Mouse (Mus musculus) neutrophil, adult 83 days (primary cell): Measurements from ENCODE around the gene 2310022A10Rik. TPM values are rescaled to one million over a fixed set of nuclear protein-coding genes. Genes with fewer than 3 reads are reported as not detected.

Experiments
- total RNA-seq, 2 experiments: library from RNA; stranded (reverse); gene quantifications; one replicate each; pipeline ENCODE4 v1.2.4; 2023

2310022A10Rik gene
- 10 to 100 TPM; 14.1 to 14.2 TPM for total RNA-seq

DNA sequence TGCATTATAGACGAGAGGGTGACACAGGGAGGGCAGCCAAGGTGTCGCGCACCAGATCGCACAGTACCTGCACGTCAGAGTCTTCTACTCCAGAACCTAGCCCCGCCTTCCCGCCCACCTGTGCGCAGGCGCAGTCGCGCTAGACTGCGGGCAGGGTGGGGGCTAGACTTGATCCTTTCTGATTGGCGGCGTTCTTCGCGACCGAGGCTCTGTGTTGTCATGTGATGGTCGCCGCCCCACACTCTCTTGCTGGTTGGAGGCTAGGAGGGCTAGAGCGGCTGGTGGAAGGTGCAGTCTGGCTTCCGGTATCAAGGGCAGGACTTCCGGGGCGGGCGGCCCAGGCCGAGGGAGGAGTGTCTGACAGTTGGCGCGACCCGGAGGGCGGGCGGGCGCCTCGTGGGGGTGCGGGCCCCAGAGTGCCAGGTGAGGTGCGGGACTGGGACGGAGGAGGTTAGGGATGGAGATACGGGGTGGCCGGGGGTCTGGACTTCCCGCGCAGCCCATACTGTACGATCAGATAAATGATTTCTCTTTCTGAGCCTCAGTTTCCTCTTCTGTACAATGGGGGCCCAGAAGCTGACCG lies at the start of gene 2310022A10Rik, which contains the start of gene Pld3:
Gene 2310022A10Rik (plus strand): TSS at position 303 of the 583 bp plus-strand sequence.
Gene Pld3 (minus strand): TSS at position 288 of the 583 bp plus-strand sequence.

DNA sequence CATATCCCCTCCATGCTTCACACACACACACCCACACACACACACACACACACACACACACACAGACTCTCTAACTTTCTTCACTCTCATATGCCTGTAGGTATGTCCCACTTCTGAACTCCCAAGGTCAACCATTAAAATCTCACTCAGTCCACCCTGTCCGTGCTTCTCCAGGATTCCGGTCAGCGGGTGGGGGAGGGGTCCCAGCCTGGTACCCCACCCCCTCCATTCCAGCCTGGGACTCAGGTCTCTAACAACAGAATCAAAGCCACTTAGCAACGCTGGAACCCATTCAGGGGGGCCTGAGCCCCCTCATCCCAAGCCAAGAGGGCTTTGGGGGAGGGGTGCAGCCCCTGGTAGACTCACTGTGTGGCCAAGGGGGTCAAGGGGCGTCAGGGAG lies 30.1 kb upstream of the 2310022A10Rik start, which contains the start of gene Hipk4:
Gene Hipk4 (plus strand): TSS at position 301 of the 400 bp plus-strand sequence.

DNA sequence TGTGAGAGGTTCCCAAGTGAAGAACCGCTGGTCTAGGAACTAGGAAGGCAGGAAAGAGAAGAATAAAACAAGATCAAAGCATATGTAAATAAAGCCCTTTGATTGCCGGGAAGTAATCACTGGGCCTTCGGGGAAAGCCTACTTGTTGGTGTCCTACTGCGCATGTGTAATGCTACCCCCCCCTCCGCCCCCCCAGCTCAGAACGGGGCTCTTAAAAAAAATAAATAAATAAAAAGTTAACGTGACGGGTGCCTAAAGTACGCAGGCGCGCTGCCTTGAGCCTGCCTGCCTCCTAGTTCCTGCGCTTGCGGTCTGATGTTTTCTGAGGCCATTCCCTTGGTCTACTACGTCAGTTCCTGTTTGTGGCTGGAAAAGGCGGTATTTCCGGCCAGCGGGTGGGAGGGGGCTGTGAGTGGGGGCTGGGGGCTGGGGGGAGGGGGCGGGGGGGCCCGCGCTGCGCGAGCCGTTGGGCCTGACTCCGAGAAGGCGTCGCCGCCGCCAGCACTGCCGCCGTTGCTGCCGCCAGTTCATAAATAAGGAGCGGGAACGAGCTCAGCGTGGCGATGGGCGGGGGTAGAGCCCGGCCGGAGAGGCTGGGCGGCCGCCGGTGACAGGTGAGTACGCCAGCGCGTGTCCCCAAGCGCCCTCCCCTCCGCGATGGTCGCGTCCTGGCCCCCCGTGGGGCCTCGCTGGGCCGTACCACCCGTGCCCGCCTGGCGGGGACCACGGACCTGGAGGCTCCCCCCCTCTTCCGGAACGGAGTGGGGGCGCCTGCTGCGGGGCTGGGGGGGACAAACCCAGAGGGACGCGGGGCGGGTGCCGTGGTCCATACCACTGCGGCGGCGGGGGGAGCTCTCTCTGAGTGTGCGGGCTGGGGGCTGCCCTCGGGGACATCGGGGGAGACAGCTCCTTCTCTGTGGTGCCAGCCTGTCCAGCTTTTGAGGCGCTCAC lies 38.5 kb downstream of the 2310022A10Rik start, which contains the start of gene Akt2:
Gene Akt2 (plus strand): TSS at position 287 of the 951 bp plus-strand sequence.

Other genes with a start within 250 kb of the 2310022A10Rik start
- under 1 TPM in 1 of 2 experiments, not detected in 1; 0.53 TPM for gene Ltbp4, start 215.5 kb upstream of the 2310022A10Rik start, total RNA-seq
- gene Shkbp1, start 197.2 kb upstream of the 2310022A10Rik start, total RNA-seq = 10 to 100 TPM; 97.3 to 98.6 TPM
- 10 to 100 TPM in 1 of 2 experiments, 1 to 10 TPM in 1; 4.6 to 10.3 TPM for gene Gm20479, start 195.8 kb upstream of the 2310022A10Rik start, total RNA-seq
- gene Sptbn4, start 105.5 kb upstream of the 2310022A10Rik start, total RNA-seq = under 1 TPM; 0.11 to 0.61 TPM
- gene Blvrb, start 105.3 kb upstream of the 2310022A10Rik start, total RNA-seq = 10 to 100 TPM; 58.1 to 91.3 TPM
- 10 to 100 TPM; 21.8 to 24.6 TPM for gene Sertad3, start 79.5 kb upstream of the 2310022A10Rik start, total RNA-seq
- gene Sertad1, start 66.3 kb upstream of the 2310022A10Rik start, total RNA-seq = 10 to 100 TPM; 30.7 TPM
- gene Prx, start 53.9 kb upstream of the 2310022A10Rik start, total RNA-seq = under 1 TPM; 0.90 to 0.92 TPM
- gene Hipk4, start 30.0 kb upstream of the 2310022A10Rik start, total RNA-seq = under 1 TPM; 0.22 to 0.26 TPM
- 10 to 100 TPM; 13.9 to 18.2 TPM for gene Pld3, start within 50 bp of the 2310022A10Rik start, total RNA-seq
- gene Akt2, start 38.3 kb downstream of the 2310022A10Rik start, total RNA-seq = 100 to 1,000 TPM in 1 of 2 experiments, 10 to 100 TPM in 1; 94.7 to 101 TPM
- gene Ttc9b, start 100.7 kb downstream of the 2310022A10Rik start, total RNA-seq = not detected
- 1 to 10 TPM; 4.3 to 7.5 TPM for gene Map3k10, start 121.4 kb downstream of the 2310022A10Rik start, total RNA-seq
- under 1 TPM; 0.22 to 0.75 TPM for gene Zfp607b, start 136.1 kb downstream of the 2310022A10Rik start, total RNA-seq
- gene Zfp60, start 178.2 kb downstream of the 2310022A10Rik start, total RNA-seq = 1 to 10 TPM; 3.8 to 4.8 TPM